ENCODE assay signal across 8 mouse cellular contexts in genomic region chr2:30699797-30700454, GRCm38 (mm10).
DNase-seq lines count a peak whose midpoint lies in the region; ATAC-seq lines count a peak whose summit lies in the region.

No protein-coding gene starts in this region.

- H3K9me3 ChIP-seq in embryonic facial prominence, embryonic 10.5 days: peaks cover 7% of the 10 kb centered on the region; the same call in 1 of the 2 replicates
- H3K9me3 ChIP-seq in intestine, embryonic 15.5 days: no peaks in the 10 kb centered on the region
- H3K9me3 ChIP-seq in limb, embryonic 11.5 days (ENCODE audit: control insufficient read depth, low read length): no peaks in the 10 kb centered on the region
- peaks cover 5% of the 10 kb centered on the region; the same call in 1 of the 2 replicates for H3K9me3 ChIP-seq in midbrain, embryonic 11.5 days (ENCODE audit: control insufficient read depth, low read length)

- peak overlapping the region; percentile 25; the same call in 1 of the 2 replicates for H3K4me2 ChIP-seq in intestine, embryonic 15.5 days (replicated peaks)
- peak overlapping the region; percentile 12; the same call in 1 of the 2 replicates for H3K4me2 ChIP-seq in limb, embryonic 11.5 days (ENCODE audit: low read depth, severe bottlenecking)
- H3K4me2 ChIP-seq in midbrain, embryonic 11.5 days: peak overlapping the region; percentile 6; the same call in 1 of the 2 replicates

- DNase-seq in 3134 (ENCODE audit: extremely low read depth, insufficient read length, low spot score): peak; percentile 71
- DNase-seq in adrenal gland, adult (ENCODE audit: inconsistent age in 2 of 2, low spot score in 1 of 2): peak; percentile 85 to 96
- DNase-seq in embryonic facial prominence, embryonic 10.5 days (ENCODE audit: low spot score): peak; percentile 69
- peak; percentile 76 for DNase-seq in limb, embryonic 11.5 days (ENCODE audit: low spot score)
- DNase-seq in midbrain, embryonic 11.5 days (ENCODE audit: low spot score, missing footprints): peak; percentile 93
- DNase-seq in spleen, adult 18-20 months: peak; percentile 54 to 70

- H3K36me3 ChIP-seq in embryonic facial prominence, embryonic 10.5 days (replicated peaks): 0 out of 2 replicates have a peak, but pooled peaks cover 4% of the 10 kb centered on the region
- H3K36me3 ChIP-seq in intestine, embryonic 15.5 days: no peaks in the 10 kb centered on the region
- H3K36me3 ChIP-seq in limb, embryonic 11.5 days (ENCODE audit: control insufficient read depth, insufficient read depth, low read length): no peaks in the 10 kb centered on the region
- H3K36me3 ChIP-seq in midbrain, embryonic 11.5 days (ENCODE audit: control insufficient read depth, insufficient read depth, low read length): no peaks in the 10 kb centered on the region

- 37% methylated on average over 6 of the region's 6 CpGs for WGBS in embryonic facial prominence, embryonic 10.5 days
- 30% methylated on average over 6 of the region's 6 CpGs for WGBS in intestine, embryonic 15.5 days
- WGBS in limb, embryonic 11.5 days: 38% methylated on average over 6 of the region's 6 CpGs
- WGBS in midbrain, embryonic 11.5 days: 30% methylated on average over 6 of the region's 6 CpGs

- H3K4me3 ChIP-seq in embryonic facial prominence, embryonic 10.5 days: peak overlapping the region; percentile 39; the same call in 1 of the 2 replicates
- H3K4me3 ChIP-seq in intestine, embryonic 15.5 days (replicated peaks): no peak overlapping the region
- H3K4me3 ChIP-seq in limb, embryonic 11.5 days (ENCODE audit: low read depth, low read length): no peak overlapping the region
- H3K4me3 ChIP-seq in midbrain, embryonic 11.5 days (ENCODE audit: low read depth, low read length): no peak overlapping the region

- peaks cover 59% of the 10 kb centered on the region for H3K4me1 ChIP-seq in embryonic facial prominence, embryonic 10.5 days
- H3K4me1 ChIP-seq in intestine, embryonic 15.5 days (replicated peaks): peaks cover 24% of the 10 kb centered on the region
- peaks cover 16% of the 10 kb centered on the region for H3K4me1 ChIP-seq in limb, embryonic 11.5 days (ENCODE audit: control insufficient read depth, insufficient read depth, low read length)
- H3K4me1 ChIP-seq in midbrain, embryonic 11.5 days (ENCODE audit: control insufficient read depth, insufficient read depth, low read length): peaks cover 30% of the 10 kb centered on the region

- H3K27ac ChIP-seq in embryonic facial prominence, embryonic 10.5 days (replicated peaks): peak overlapping the region; percentile 90
- peak overlapping the region; percentile 70 for H3K27ac ChIP-seq in intestine, embryonic 15.5 days
- H3K27ac ChIP-seq in limb, embryonic 11.5 days (replicated peaks; ENCODE audit: low read depth, low read length): 0 out of 2 replicates have a peak overlapping the region, but pooled peaks have one; percentile 42
- peak overlapping the region; percentile 1; the same call in 1 of the 2 replicates for H3K27ac ChIP-seq in midbrain, embryonic 11.5 days (ENCODE audit: low read depth, low read length)

- no peaks in the 10 kb centered on the region for H3K27me3 ChIP-seq in embryonic facial prominence, embryonic 10.5 days (replicated peaks; ENCODE audit: low read depth, poor library complexity, severe bottlenecking)
- no peaks in the 10 kb centered on the region for H3K27me3 ChIP-seq in intestine, embryonic 15.5 days (replicated peaks)
- H3K27me3 ChIP-seq in limb, embryonic 11.5 days (ENCODE audit: control insufficient read depth, insufficient read depth, low read length): no peaks in the 10 kb centered on the region
- no peaks in the 10 kb centered on the region for H3K27me3 ChIP-seq in midbrain, embryonic 11.5 days (ENCODE audit: control insufficient read depth, insufficient read depth, low read length)

- H3K9ac ChIP-seq in intestine, embryonic 15.5 days: no peak overlapping the region; the same call in 1 of the 2 replicates
- peak overlapping the region; percentile 34; the same call in 1 of the 2 replicates for H3K9ac ChIP-seq in limb, embryonic 11.5 days (ENCODE audit: low read length)
- peak overlapping the region; percentile 1; the same call in 1 of the 2 replicates for H3K9ac ChIP-seq in midbrain, embryonic 11.5 days (ENCODE audit: low read length)

- ATAC-seq in granulocyte monocyte progenitor cell, adult 5-6 weeks (replicated peaks; ENCODE audit: poor library complexity, severe bottlenecking): peak; percentile 79
- ATAC-seq in intestine, embryonic 15.5 days: peak; percentile 82
- peak; percentile 67; the same call in 1 of the 2 replicates for ATAC-seq in limb, embryonic 11.5 days (ENCODE audit: insufficient number of reproducible peaks, low FRiP score, low TSS enrichment, low read depth)
- ATAC-seq in midbrain, embryonic 11.5 days (ENCODE audit: low FRiP score): peak; percentile 77

Comparison
In these comparisons a context has a peak if more than half of its experiments do, and no peak if none do; other contexts are left out.
1. H3K27ac ChIP-seq: peak in every context shown above with its lines; median percentile 90 in embryonic facial prominence, embryonic 10.5 days; 70 in intestine, embryonic 15.5 days; 42 in limb, embryonic 11.5 days; 1 in midbrain, embryonic 11.5 days.